Mouse (Mus musculus) liver, adult 2 months (tissue): ENCODE measurements at regions not wholly inside any gene's neighbourhood (a gene's known extent, or its start where the extent isn't known, plus 50 kb on each side); places are given as distances from the start of the nearest gene placed in this dataset.

Source experiments
- CTCF ChIP-seq: fragments of 200-500 bp; IDR thresholded peaks from 2 replicates; pipeline ENCODE4 v1.5.1; 2011; ENCODE audit warnings: low read depth, low read length, control low read depth
- POLR2A ChIP-seq: fragments of 200-500 bp; IDR thresholded peaks from 2 replicates; pipeline ENCODE4 v1.6.1; 2011; ENCODE audit warnings: low read length, control low read depth; ENCODE audit not compliant: insufficient read depth; ENCODE audit errors: extremely low read depth

GRCm38 (mm10) chr14:29866455-29867275, 101.4 kb upstream of the Selenok start:
- TF ChIP-seq CTCF (no peak), POLR2A (no peak)
